Mouse (Mus musculus): ENCODE results near the gene Tceanc2. TPM values are rescaled to one million over a fixed set of nuclear protein-coding genes. Genes with fewer than 3 reads are reported as not detected.

Tceanc2 gene
- polyA plus RNA-seq, 1 experiment from 2014 or later: 20.5 TPM

GRCm38 (mm10) chr4:107167798-107168197, 11.1 kb downstream of the Tceanc2 start:
- Histone ChIP-seq H3K9ac (no peak overlapping the region), H3K27me3 (no peaks in the 10 kb centered on the region), H3K4me3 (no peak overlapping the region), H3K36me3 (peaks cover 42% of the 10 kb centered on the region), H3K27ac (replicated peaks) (no peak overlapping the region), H3K4me2 (no peak overlapping the region), H3K9me3 (no peaks in the 10 kb centered on the region), H3K4me1 (replicated peaks) (peaks cover 11% of the 10 kb centered on the region)
- ATAC-seq (ENCODE audit: low read depth): no peak
- 91% methylated on average over 5 of the region's 5 CpGs for WGBS

DNA sequence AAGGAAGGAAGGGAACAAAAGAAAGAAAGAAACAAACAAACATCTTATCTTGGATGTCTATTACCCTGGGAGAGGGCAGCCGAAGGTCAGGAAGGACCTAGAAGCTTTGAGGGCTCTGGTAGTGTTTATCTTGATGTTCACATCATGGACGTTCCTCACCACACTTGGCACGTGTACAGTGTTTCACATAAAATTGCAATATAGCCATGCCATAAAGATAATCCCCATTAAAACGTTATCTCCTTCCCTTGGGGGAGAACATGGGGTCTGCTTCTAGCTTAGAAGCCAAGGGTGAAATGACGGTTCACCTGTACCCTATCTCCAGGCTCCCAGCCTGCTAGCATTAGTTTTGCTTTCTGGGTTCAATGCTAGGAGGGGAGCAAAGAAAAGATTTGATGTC, 12.2 kb downstream of the Tceanc2 start:
- no peaks in the 10 kb centered on the region for H3K9me3 ChIP-seq
- H3K27ac ChIP-seq (replicated peaks): no peak overlapping the region
- no peak overlapping the region for H3K9ac ChIP-seq
- 89% methylated on average over 5 of the region's 5 CpGs for WGBS
- no peak overlapping the region for H3K4me2 ChIP-seq
- no peak for ATAC-seq (ENCODE audit: low read depth)
- H3K36me3 ChIP-seq: peaks cover 34% of the 10 kb centered on the region
- peaks cover 11% of the 10 kb centered on the region for H3K4me1 ChIP-seq (replicated peaks)
- H3K4me3 ChIP-seq: no peak overlapping the region
- no peaks in the 10 kb centered on the region for H3K27me3 ChIP-seq

DNA sequence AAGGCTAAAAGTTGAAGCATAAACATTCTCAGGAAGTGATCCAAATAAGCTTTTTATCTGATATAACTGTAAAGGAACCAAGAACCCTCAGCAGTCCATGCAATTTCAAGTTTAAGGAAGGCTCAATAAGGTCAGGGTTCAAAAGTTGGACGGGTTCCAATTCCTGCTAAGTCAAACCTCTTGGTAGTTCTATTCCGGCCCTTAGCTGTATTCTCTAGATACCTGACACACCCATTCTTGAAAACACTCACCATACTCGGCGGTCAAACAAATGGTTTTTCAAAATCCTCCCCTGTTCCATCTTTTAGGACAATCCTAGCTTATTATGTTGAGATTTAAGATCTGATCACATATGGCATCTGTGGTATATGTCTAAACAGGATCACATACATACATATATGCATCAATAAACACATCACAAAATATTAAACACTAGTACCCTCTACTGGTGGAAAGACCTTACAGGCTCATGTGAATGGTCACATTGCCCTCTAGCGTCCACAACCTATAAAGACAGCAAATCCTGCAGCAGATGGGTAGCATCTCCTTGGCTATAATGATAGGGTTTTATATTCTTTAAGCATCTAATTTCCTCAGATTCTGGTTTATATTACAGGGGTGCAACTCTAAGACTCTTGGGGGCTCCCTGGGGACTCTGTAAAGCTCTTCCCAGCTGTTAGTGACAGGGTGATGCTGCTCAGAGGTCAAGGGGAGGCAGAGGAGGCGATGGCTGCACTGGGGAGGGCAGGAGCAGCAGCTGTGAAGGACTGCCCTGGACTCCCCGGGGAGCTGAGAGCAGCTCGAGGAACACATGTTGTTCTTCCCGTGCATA, 14.9 kb downstream of the Tceanc2 start:
- ATAC-seq (ENCODE audit: low read depth): peak; percentile 86
- H3K27ac ChIP-seq (replicated peaks): peak overlapping the region; percentile 69
- H3K36me3 ChIP-seq: peaks cover 22% of the 10 kb centered on the region
- WGBS: 36% methylated on average over 9 of the region's 9 CpGs
- H3K27me3 ChIP-seq: no peaks in the 10 kb centered on the region
- H3K9ac ChIP-seq: no peak overlapping the region
- H3K9me3 ChIP-seq: no peaks in the 10 kb centered on the region
- H3K4me3 ChIP-seq: no peak overlapping the region
- no peak overlapping the region for H3K4me2 ChIP-seq
- H3K4me1 ChIP-seq (replicated peaks): peaks cover 11% of the 10 kb centered on the region

DNA sequence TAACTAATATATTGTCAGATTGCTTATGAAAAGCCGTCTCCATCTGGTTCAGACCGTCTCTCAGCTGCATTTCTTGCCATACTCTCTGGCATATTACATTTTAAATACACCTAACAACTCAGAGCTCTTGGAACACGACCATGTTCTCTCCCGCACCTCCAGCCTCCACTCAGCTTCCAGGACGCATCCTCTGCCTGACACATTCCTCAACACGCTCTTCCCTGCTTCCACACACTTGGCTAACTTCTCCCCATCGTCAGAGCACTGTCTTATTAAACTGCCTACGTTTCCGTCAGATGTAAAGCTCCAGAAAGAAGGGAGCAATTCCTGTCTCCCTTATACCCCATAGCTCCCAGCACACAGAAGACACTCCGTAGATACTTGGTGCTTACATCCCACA, 15.6 kb downstream of the Tceanc2 start:
- H3K4me2 ChIP-seq: no peak overlapping the region
- H3K36me3 ChIP-seq: peaks cover 25% of the 10 kb centered on the region
- no peaks in the 10 kb centered on the region for H3K9me3 ChIP-seq
- H3K4me3 ChIP-seq: no peak overlapping the region
- no peak overlapping the region for H3K9ac ChIP-seq
- no peak for ATAC-seq (ENCODE audit: low read depth)
- H3K4me1 ChIP-seq (replicated peaks): peaks cover 11% of the 10 kb centered on the region
- H3K27me3 ChIP-seq: no peaks in the 10 kb centered on the region
- H3K27ac ChIP-seq (replicated peaks): peak overlapping the region; percentile 33; the same call in 1 of the 2 replicates
- WGBS: 91% methylated on average over 10 of the region's 10 CpGs

DNA sequence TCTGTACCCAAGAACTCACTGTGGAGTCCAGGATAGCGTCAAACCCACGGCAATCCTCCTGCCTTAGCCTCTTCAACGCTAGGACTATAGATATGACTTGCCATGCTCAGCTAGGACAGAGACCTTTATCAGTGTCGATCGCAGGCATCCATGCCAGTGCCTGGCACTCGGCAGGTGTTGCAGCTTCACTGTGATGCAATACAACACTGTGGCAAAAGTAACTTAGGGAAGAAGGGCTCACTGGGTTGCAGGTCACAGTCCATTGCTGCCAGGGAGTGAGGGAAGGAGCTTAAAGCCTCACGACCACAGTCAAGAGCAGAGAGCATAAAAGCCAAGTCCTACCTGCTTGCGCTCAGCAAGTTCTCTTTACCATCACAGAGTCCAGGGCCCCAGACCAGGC, 18.7 kb downstream of the Tceanc2 start:
- H3K4me1 ChIP-seq (replicated peaks): peaks cover 11% of the 10 kb centered on the region
- no peaks in the 10 kb centered on the region for H3K9me3 ChIP-seq
- WGBS: 94% methylated on average over 8 of the region's 8 CpGs
- no peak overlapping the region for H3K27ac ChIP-seq (replicated peaks)
- no peaks in the 10 kb centered on the region for H3K27me3 ChIP-seq
- H3K36me3 ChIP-seq: peaks cover 18% of the 10 kb centered on the region
- H3K9ac ChIP-seq: 0 out of 2 replicates have a peak overlapping the region, but pooled peaks have one; percentile 12
- ATAC-seq (ENCODE audit: low read depth): no peak
- no peak overlapping the region for H3K4me3 ChIP-seq
- H3K4me2 ChIP-seq: no peak overlapping the region

- Histone ChIP-seq H3K27ac (replicated peaks) (no peak overlapping the region), H3K4me3 (no peak overlapping the region), H3K27me3 (no peaks in the 10 kb centered on the region), H3K4me2 (no peak overlapping the region), H3K36me3 (peaks cover 18% of the 10 kb centered on the region), H3K9me3 (no peaks in the 10 kb centered on the region), H3K4me1 (replicated peaks) (peaks cover 6% of the 10 kb centered on the region), H3K9ac (no peak overlapping the region)
- 91% methylated on average over 11 of the region's 11 CpGs for WGBS
- no peak for ATAC-seq (ENCODE audit: low read depth)
Measured at GRCm38 (mm10) chr4:107159166-107159773, 19.6 kb downstream of the Tceanc2 start.

GRCm38 (mm10) chr4:107156983-107157401, 21.9 kb downstream of the Tceanc2 start:
- 87% methylated on average over 4 of the region's 4 CpGs for WGBS
- H3K4me2 ChIP-seq: no peak overlapping the region
- H3K27ac ChIP-seq (replicated peaks): no peak overlapping the region
- H3K9me3 ChIP-seq: no peaks in the 10 kb centered on the region
- H3K4me1 ChIP-seq (replicated peaks): no peaks in the 10 kb centered on the region
- H3K9ac ChIP-seq: no peak overlapping the region
- ATAC-seq (ENCODE audit: low read depth): no peak
- peaks cover 18% of the 10 kb centered on the region for H3K36me3 ChIP-seq
- H3K4me3 ChIP-seq: no peak overlapping the region
- H3K27me3 ChIP-seq: no peaks in the 10 kb centered on the region

DNA sequence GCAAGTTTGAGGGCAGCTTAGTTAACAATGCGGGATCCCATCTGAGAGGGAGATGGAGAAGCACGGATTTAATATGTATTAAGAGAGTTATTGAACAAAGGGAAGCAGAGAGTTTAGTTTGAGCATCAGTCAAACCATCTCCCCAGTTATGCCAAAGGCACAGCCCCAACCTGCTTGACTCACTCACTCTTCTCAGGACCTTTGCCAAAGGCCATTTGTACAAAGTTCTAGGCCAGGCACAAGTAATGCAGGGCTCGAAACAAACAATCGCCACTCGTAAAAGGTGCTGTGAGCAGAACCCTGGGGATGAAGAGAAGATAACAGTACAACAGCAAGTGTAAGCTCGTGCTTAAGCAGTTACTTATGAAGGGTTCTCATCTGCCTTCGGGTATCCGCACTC, 26.3 kb downstream of the Tceanc2 start:
- WGBS: 83% methylated on average over 8 of the region's 8 CpGs
- Histone ChIP-seq H3K27me3 (no peaks in the 10 kb centered on the region), H3K36me3 (0 out of 2 replicates have a peak, but pooled peaks cover 7% of the 10 kb centered on the region)

DNA sequence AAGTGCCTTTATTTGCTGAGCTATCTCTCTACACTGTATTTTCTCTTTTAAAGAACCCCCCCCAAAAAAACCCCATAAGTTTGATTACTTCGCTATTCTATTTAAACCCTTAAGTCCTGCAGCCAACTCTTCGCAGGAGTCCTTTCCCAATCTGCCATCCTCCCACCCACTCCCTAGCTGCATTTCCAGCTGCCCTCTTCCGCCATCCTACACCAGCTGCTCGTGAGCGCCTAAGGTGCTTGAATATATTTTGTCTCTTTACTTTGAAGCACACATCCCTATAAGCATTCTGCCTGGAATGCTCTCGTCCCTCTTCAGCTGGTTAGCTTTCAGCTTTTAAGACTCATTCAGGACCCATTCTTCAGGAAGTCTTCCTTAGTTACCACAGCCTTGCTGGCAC, 27.9 kb downstream of the Tceanc2 start:
- H3K4me2 ChIP-seq: no peak overlapping the region
- H3K27ac ChIP-seq (replicated peaks): no peak overlapping the region
- no peak overlapping the region for H3K9ac ChIP-seq
- H3K36me3 ChIP-seq: peaks cover 15% of the 10 kb centered on the region
- H3K4me1 ChIP-seq (replicated peaks): no peaks in the 10 kb centered on the region
- H3K27me3 ChIP-seq: no peaks in the 10 kb centered on the region
- no peak for ATAC-seq (ENCODE audit: low read depth)
- 81% methylated on average over 6 of the region's 6 CpGs for WGBS
- no peak overlapping the region for H3K4me3 ChIP-seq
- no peaks in the 10 kb centered on the region for H3K9me3 ChIP-seq

More for the DNA sequence above, 26.3 kb downstream of the Tceanc2 start:
- Histone ChIP-seq H3K9me3 (no peaks in the 10 kb centered on the region), H3K4me3 (no peak overlapping the region), H3K27ac (replicated peaks) (no peak overlapping the region), H3K4me2 (no peak overlapping the region), H3K9ac (no peak overlapping the region), H3K4me1 (replicated peaks) (no peaks in the 10 kb centered on the region)
- no peak for ATAC-seq (ENCODE audit: low read depth)

DNA sequence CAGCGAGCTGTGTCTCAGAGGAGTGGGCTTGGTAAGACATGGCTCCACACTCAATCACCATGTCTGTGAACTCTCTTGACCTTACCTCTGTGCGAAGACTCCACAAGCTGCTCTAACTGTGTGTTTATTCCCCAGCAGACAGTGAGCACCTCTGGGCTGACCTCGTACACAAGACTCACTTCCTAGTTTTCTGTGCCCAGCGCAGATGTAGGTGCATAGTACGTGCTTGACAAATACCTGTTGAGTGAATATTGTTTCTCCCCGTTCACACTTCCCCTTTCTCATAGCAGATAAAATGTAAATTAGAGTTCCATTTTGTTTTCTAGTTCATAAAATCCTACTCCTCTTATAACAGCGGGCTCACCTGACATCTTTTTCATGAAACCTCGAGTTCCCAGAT, 35.4 kb downstream of the Tceanc2 start:
- no peaks in the 10 kb centered on the region for H3K27me3 ChIP-seq
- H3K4me2 ChIP-seq: no peak overlapping the region
- H3K9ac ChIP-seq: no peak overlapping the region
- H3K36me3 ChIP-seq: peaks cover 22% of the 10 kb centered on the region
- no peak overlapping the region for H3K27ac ChIP-seq (replicated peaks)
- H3K4me3 ChIP-seq: no peak overlapping the region
- 86% methylated on average over 8 of the region's 8 CpGs for WGBS
- H3K4me1 ChIP-seq (replicated peaks): peaks cover 34% of the 10 kb centered on the region
- no peaks in the 10 kb centered on the region for H3K9me3 ChIP-seq
- ATAC-seq (ENCODE audit: low read depth): no peak

DNA sequence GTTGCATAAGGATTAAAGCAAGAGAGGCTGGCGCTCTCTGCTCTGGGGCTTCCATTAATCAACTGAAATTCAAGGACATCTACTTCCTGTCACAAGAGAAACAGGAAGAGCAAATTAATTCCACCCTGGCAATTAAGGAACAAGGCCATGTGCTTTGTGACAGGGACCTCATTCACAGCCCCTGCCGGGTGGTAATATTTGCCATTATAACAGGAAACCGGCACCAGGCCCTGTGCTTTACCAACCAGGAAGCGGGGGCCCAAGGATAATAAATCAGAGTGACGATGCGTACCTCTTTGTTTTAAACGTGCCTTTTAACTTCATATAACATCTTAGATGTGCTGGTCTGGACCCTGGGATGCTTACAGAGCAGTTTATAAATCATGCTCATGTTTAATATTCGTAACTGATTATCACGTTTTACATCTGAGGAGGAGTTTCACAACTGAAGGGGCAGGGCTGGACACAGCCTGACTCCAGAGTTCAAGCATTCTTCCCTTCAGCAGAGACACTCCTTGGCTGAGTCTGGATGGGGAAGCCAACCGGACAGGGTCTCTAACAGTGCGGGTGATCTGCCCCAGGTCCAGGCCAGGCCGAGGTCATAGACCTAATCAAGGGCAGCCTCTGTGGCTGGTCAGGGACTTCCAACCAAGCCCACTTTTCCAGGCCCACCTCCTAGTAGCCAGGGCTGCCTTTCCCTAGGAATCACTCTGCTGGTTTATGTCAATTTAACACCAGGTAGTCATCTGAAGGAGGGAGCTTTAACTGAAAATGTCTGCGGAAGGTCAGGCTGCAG, 38.9 kb downstream of the Tceanc2 start:
- ATAC-seq (ENCODE audit: low read depth): no peak
- Histone ChIP-seq H3K9me3 (no peaks in the 10 kb centered on the region), H3K27me3 (no peaks in the 10 kb centered on the region), H3K27ac (replicated peaks) (peak overlapping the region; percentile 75), H3K36me3 (0 out of 2 replicates have a peak, but pooled peaks cover 4% of the 10 kb centered on the region), H3K4me3 (no peak overlapping the region), H3K4me2 (no peak overlapping the region), H3K4me1 (replicated peaks) (peaks cover 66% of the 10 kb centered on the region), H3K9ac (peak overlapping the region; percentile 31)
- WGBS: 28% methylated on average over 13 of the region's 13 CpGs

Data from neural tube, embryonic 13.5 days (tissue).